Comparison of ENCODE assay signal across 34 mouse cellular contexts in the genomic region with DNA sequence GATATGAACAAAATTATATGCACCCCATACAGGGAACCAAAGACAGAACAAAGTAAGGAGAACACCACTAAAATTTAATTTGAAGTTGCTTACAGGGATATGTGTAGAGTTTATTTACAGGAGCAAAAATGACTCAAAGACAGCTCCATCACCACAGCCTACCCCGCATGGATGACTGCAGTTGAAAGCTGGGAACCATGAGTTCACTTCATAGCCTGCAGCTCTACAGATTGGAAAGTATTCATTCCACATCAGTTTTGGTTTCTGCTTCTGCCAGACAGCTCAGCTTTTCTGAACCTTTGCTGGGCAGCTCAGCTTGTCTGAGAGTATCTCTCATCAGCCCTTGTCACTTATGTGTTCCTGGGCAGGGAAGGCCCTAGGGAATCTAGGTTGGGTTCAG.
"Had no signal": no experiment of that assay in that cellular context is flagged by ENCODE, and none has a peak within 500 bp of the region (broad histone marks: within the 10 kb centered on the region; RNA-seq: fewer than 3 reads in every experiment).

No protein-coding gene starts in this region.

- H3K9ac ChIP-seq: heart, embryonic 12.5 days; heart, embryonic 13.5 days; heart, embryonic 15.5 days; hindbrain, embryonic 12.5 days; hindbrain, embryonic 13.5 days; hindbrain, embryonic 14.5 days; hindbrain, embryonic 15.5 days; intestine, embryonic 15.5 days; kidney, embryonic 15.5 days had no signal

- H3K4me2 ChIP-seq: heart, embryonic 12.5 days; heart, embryonic 13.5 days; heart, embryonic 15.5 days; hindbrain, embryonic 12.5 days; hindbrain, embryonic 13.5 days; hindbrain, embryonic 14.5 days; hindbrain, embryonic 15.5 days; intestine, embryonic 15.5 days; kidney, embryonic 15.5 days had no signal

- DNase-seq: heart, postnatal 10 days; heart, postnatal 14 days; heart, postnatal 36 days; heart, postnatal 4 days; kidney, adult 11 months; kidney, adult 18-20 months; kidney, adult 2 months; kidney, adult 8-10 months; kidney, adult 9 months; kidney, postnatal 10 days; kidney, postnatal 14 days; kidney, postnatal 25 days; kidney, postnatal 36 days; kidney, postnatal 4 days; layer of hippocampus, adult 9-11 months; layer of hippocampus, postnatal 36 days had no signal

- H3K4me3 ChIP-seq: heart, embryonic 12.5 days; heart, embryonic 13.5 days; heart, embryonic 15.5 days; hindbrain, embryonic 10.5 days; hindbrain, embryonic 12.5 days; hindbrain, embryonic 13.5 days; hindbrain, embryonic 15.5 days; intestine, embryonic 15.5 days; kidney, embryonic 15.5 days; layer of hippocampus, adult 2 months; left cerebral cortex, adult 2 months had no signal

- H3K9me3 ChIP-seq: heart, embryonic 12.5 days; heart, embryonic 13.5 days; heart, embryonic 15.5 days; hindbrain, embryonic 10.5 days; hindbrain, embryonic 12.5 days; hindbrain, embryonic 13.5 days; hindbrain, embryonic 15.5 days; intestine, embryonic 15.5 days; kidney, embryonic 15.5 days had no signal

- H3K36me3 ChIP-seq: heart, embryonic 12.5 days; heart, embryonic 13.5 days; heart, embryonic 15.5 days; hindbrain, embryonic 10.5 days; hindbrain, embryonic 12.5 days; hindbrain, embryonic 13.5 days; hindbrain, embryonic 15.5 days; intestine, embryonic 15.5 days; kidney, embryonic 15.5 days had no signal

- H3K27ac ChIP-seq: heart, embryonic 13.5 days; heart, embryonic 15.5 days; hindbrain, embryonic 10.5 days; hindbrain, embryonic 12.5 days; hindbrain, embryonic 13.5 days; hindbrain, embryonic 14.5 days; hindbrain, embryonic 15.5 days; hindbrain, postnatal 0 days; intestine, embryonic 15.5 days; kidney, embryonic 15.5 days; kidney, postnatal 0 days; layer of hippocampus, adult 2 months; left cerebral cortex, adult 2 months had no signal

- H3K27me3 ChIP-seq: heart, embryonic 12.5 days; heart, embryonic 13.5 days; heart, embryonic 15.5 days; hindbrain, embryonic 12.5 days; hindbrain, embryonic 13.5 days; hindbrain, embryonic 15.5 days; intestine, embryonic 15.5 days; kidney, embryonic 15.5 days had no signal

- H3K4me1 ChIP-seq: heart, embryonic 12.5 days; heart, embryonic 13.5 days; heart, embryonic 15.5 days; hindbrain, embryonic 10.5 days; hindbrain, embryonic 12.5 days; hindbrain, embryonic 13.5 days; hindbrain, embryonic 15.5 days; intestine, embryonic 15.5 days; kidney, embryonic 15.5 days had no signal

- ATAC-seq: hindbrain, embryonic 16.5 days; hindbrain, postnatal 0 days; inflammation-experienced regulatory T-cells, adult 6 months; intestine, embryonic 15.5 days; intestine, embryonic 16.5 days; intestine, postnatal 0 days had no signal
